Mouse (Mus musculus) C2C12 (cell line): ENCODE data around the gene Olfr1360.

Experiments
- CEBPB ChIP-seq: IDR thresholded peaks from one replicate; pipeline ENCODE4 v1.6.1; 2011; ENCODE audit warnings: low read depth, mild to moderate bottlenecking, control low read depth, moderate library complexity
- CTCF ChIP-seq: IDR thresholded peaks from one replicate; pipeline ENCODE4 v1.5.1; 2011; ENCODE audit not compliant: control insufficient read depth, insufficient read depth, insufficient read length
- MYOD1 ChIP-seq: IDR thresholded peaks from one replicate; pipeline ENCODE4 v1.6.1; 2011; ENCODE audit warnings: low read depth; ENCODE audit not compliant: control insufficient read depth, insufficient read length
- MYOG ChIP-seq: IDR thresholded peaks from one replicate; pipeline ENCODE4 v1.6.1; 2011; ENCODE audit not compliant: control insufficient read depth, insufficient read length; ENCODE audit errors: extremely low read depth
- USF1 ChIP-seq: IDR thresholded peaks from one replicate; pipeline ENCODE4 v1.6.1; 2011; ENCODE audit warnings: low read depth, mild to moderate bottlenecking, control low read depth, moderate library complexity

DNA sequence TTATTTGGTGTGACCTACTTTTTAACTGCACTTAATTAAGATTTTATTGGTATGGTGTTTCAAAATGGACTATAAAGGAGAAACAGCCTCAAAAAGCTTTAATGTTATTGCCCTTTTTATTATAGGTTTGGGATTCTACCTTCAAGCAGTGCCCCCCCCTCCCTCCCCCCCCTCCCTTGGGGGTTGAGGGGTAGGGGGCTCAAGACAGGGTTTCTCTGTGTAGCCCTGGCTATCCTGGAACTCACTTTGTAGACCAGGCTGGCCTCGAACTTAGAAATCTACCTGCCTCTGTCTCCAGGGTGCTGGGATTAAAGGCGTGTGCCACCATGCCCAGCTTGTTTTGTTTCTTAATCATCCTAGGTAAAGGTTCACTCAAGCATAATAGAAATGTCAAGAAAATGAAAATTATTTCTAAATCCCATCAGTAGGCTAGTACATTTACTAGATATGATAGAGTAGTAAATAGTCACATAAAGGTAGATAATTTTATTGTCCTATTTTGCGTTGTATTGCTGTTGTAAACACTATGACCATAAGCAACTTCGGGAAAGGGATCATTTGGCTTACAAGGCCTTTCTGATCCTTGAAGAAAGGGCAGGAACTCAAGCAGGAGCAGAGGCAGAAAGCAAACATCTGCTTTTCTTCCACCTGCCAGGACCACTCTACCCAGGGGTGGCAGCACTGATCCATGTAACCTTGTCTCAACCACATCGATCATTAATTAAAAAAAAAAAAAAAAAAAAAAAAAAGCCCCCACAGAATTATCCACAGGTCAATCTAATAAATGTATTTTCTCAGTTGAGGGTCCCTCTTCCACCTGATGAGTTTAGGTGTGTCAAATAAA is 46.0 kb upstream of the Olfr1360 start:
- TF ChIP-seq CTCF (no peak), USF1 (no peak), CEBPB (no peak), MYOG (no peak), MYOD1 (no peak)
